Mouse (Mus musculus): ENCODE data around the gene Syn1. TPM values are rescaled to one million over a fixed set of nuclear protein-coding genes. Genes with fewer than 3 reads are reported as not detected.
A peak's percentile ranks its signal among the peaks of the same experiment; 100 is the strongest.

Gene Syn1
- polyA plus RNA-seq, 1 experiment from 2014 or later, result 0.39 TPM

- H3K27me3 ChIP-seq, result no peaks in the 10 kb centered on the region; the same call in 1 of the 2 replicates
- no peaks in the 10 kb centered on the region; the same call in 1 of the 2 replicates for H3K4me1 ChIP-seq
- H3K4me3 ChIP-seq, result no peak overlapping the region
- H3K9ac ChIP-seq, result no peak overlapping the region
- no peak overlapping the region for H3K4me2 ChIP-seq
- no peaks in the 10 kb centered on the region for H3K36me3 ChIP-seq
- H3K27ac ChIP-seq, result no peak overlapping the region
- no peak for ATAC-seq (ENCODE audit: borderline replicate concordance, extremely low read depth, low FRiP score, low TSS enrichment)
- no peaks in the 10 kb centered on the region for H3K9me3 ChIP-seq
Measured at GRCm38 (mm10) chrX:20915075-20915474, 5.7 kb downstream of the Syn1 start.

GRCm38 (mm10) chrX:20913726-20914125 is 7.1 kb downstream of the Syn1 start:
- Histone ChIP-seq H3K36me3 (no peaks in the 10 kb centered on the region), H3K4me3 (no peak overlapping the region), H3K27ac (no peak overlapping the region), H3K27me3 (no peaks in the 10 kb centered on the region), H3K4me1 (no peaks in the 10 kb centered on the region), H3K9me3 (no peaks in the 10 kb centered on the region), H3K9ac (no peak overlapping the region), H3K4me2 (no peak overlapping the region)
- WGBS, result 76% methylated on average over 6 of the region's 6 CpGs
- ATAC-seq (ENCODE audit: borderline replicate concordance, extremely low read depth, low FRiP score, low TSS enrichment), result no peak

GRCm38 (mm10) chrX:20910074-20910473 is 10.7 kb downstream of the Syn1 start:
- ATAC-seq (ENCODE audit: borderline replicate concordance, extremely low read depth, low FRiP score, low TSS enrichment), result no peak
- no peaks in the 10 kb centered on the region for H3K4me1 ChIP-seq
- H3K36me3 ChIP-seq, result no peaks in the 10 kb centered on the region
- H3K9me3 ChIP-seq, result no peaks in the 10 kb centered on the region
- no peak overlapping the region for H3K27ac ChIP-seq
- H3K4me2 ChIP-seq, result no peak overlapping the region
- no peaks in the 10 kb centered on the region for H3K27me3 ChIP-seq
- no peak overlapping the region for H3K9ac ChIP-seq
- H3K4me3 ChIP-seq, result no peak overlapping the region
- 35% methylated on average over 3 of the region's 3 CpGs for WGBS

- ATAC-seq (ENCODE audit: borderline replicate concordance, extremely low read depth, low FRiP score, low TSS enrichment), result no peak
- Histone ChIP-seq H3K4me2 (no peak overlapping the region), H3K27ac (no peak overlapping the region), H3K4me3 (no peak overlapping the region), H3K27me3 (no peaks in the 10 kb centered on the region), H3K9me3 (no peaks in the 10 kb centered on the region), H3K9ac (no peak overlapping the region), H3K36me3 (no peaks in the 10 kb centered on the region), H3K4me1 (no peaks in the 10 kb centered on the region)
- 67% methylated on average over 3 of the region's 3 CpGs for WGBS
Measured at GRCm38 (mm10) chrX:20875241-20875640, 45.6 kb downstream of the Syn1 start.

GRCm38 (mm10) chrX:20872928-20873500 is 47.8 kb downstream of the Syn1 start:
- H3K4me2 ChIP-seq, result no peak overlapping the region
- no peak overlapping the region for H3K4me3 ChIP-seq
- ATAC-seq (ENCODE audit: borderline replicate concordance, extremely low read depth, low FRiP score, low TSS enrichment), result no peak
- H3K27ac ChIP-seq, result no peak overlapping the region
- H3K9me3 ChIP-seq, result no peaks in the 10 kb centered on the region
- H3K9ac ChIP-seq, result no peak overlapping the region
- H3K27me3 ChIP-seq, result no peaks in the 10 kb centered on the region
- 36% methylated on average over 11 of the region's 11 CpGs for WGBS
- no peaks in the 10 kb centered on the region for H3K36me3 ChIP-seq
- H3K4me1 ChIP-seq, result no peaks in the 10 kb centered on the region

GRCm38 (mm10) chrX:20869962-20870513 is 50.8 kb downstream of the Syn1 start, which contains the start of gene Timp1:
TSS of gene Timp1 (plus strand) at chrX:20870166.
- no peaks in the 10 kb centered on the region for H3K27me3 ChIP-seq
- no peaks in the 10 kb centered on the region for H3K9me3 ChIP-seq
- no peaks in the 10 kb centered on the region for H3K36me3 ChIP-seq
- peak within 1 kb of the TSS; percentile 56 for H3K4me2 ChIP-seq
- H3K4me1 ChIP-seq, result no peaks in the 10 kb centered on the region
- ATAC-seq (ENCODE audit: borderline replicate concordance, extremely low read depth, low FRiP score, low TSS enrichment), result peak; percentile 94
- WGBS, result 16% methylated on average over 18 of the region's 18 CpGs
- H3K4me3 ChIP-seq, result peak within 1 kb of the TSS; percentile 41
- no peak within 1 kb of the TSS for H3K27ac ChIP-seq
- peak within 1 kb of the TSS; percentile 36 for H3K9ac ChIP-seq

GRCm38 (mm10) chrX:20869203-20869602 is 51.6 kb downstream of the Syn1 start:
- Histone ChIP-seq H3K9ac (no peak overlapping the region), H3K4me3 (no peak overlapping the region), H3K4me2 (no peak overlapping the region), H3K4me1 (no peaks in the 10 kb centered on the region), H3K27ac (no peak overlapping the region), H3K27me3 (no peaks in the 10 kb centered on the region), H3K9me3 (no peaks in the 10 kb centered on the region), H3K36me3 (no peaks in the 10 kb centered on the region)
- no peak; the same call in 1 of the 2 replicates for ATAC-seq (ENCODE audit: borderline replicate concordance, extremely low read depth, low FRiP score, low TSS enrichment)
- 93% methylated on average over 1 of the region's 1 CpGs for WGBS

GRCm38 (mm10) chrX:20868091-20868490 is 52.7 kb downstream of the Syn1 start:
- no peaks in the 10 kb centered on the region for H3K9me3 ChIP-seq
- H3K4me1 ChIP-seq, result peaks cover under 1% of the 10 kb centered on the region; the same call in 1 of the 2 replicates
- H3K36me3 ChIP-seq, result no peaks in the 10 kb centered on the region
- H3K4me3 ChIP-seq, result no peak overlapping the region
- H3K9ac ChIP-seq, result no peak overlapping the region
- H3K27ac ChIP-seq, result no peak overlapping the region
- no peaks in the 10 kb centered on the region for H3K27me3 ChIP-seq
- WGBS, result 31% methylated on average over 4 of the region's 4 CpGs
- no peak overlapping the region for H3K4me2 ChIP-seq
- ATAC-seq (ENCODE audit: borderline replicate concordance, extremely low read depth, low FRiP score, low TSS enrichment), result no peak

- H3K9ac ChIP-seq, result no peak overlapping the region
- no peaks in the 10 kb centered on the region for H3K9me3 ChIP-seq
- no peaks in the 10 kb centered on the region for H3K36me3 ChIP-seq
- ATAC-seq (ENCODE audit: borderline replicate concordance, extremely low read depth, low FRiP score, low TSS enrichment), result no peak
- no peak overlapping the region for H3K4me2 ChIP-seq
- no peak overlapping the region for H3K27ac ChIP-seq
- H3K4me3 ChIP-seq, result no peak overlapping the region
- peaks cover 9% of the 10 kb centered on the region; the same call in 1 of the 2 replicates for H3K4me1 ChIP-seq
- no peaks in the 10 kb centered on the region for H3K27me3 ChIP-seq
- 78% methylated on average over 9 of the region's 9 CpGs for WGBS
Measured at GRCm38 (mm10) chrX:20863161-20864101, 57.4 kb downstream of the Syn1 start.

- Histone ChIP-seq H3K27ac (no peak overlapping the region), H3K4me3 (no peak overlapping the region), H3K36me3 (0 out of 2 replicates have a peak, but pooled peaks cover 3% of the 10 kb centered on the region), H3K9me3 (no peaks in the 10 kb centered on the region), H3K9ac (no peak overlapping the region), H3K27me3 (no peaks in the 10 kb centered on the region), H3K4me2 (peak overlapping the region; percentile 29), H3K4me1 (peaks cover 9% of the 10 kb centered on the region; the same call in 1 of the 2 replicates)
- WGBS, result 27% methylated on average over 29 of the region's 29 CpGs
- ATAC-seq (ENCODE audit: borderline replicate concordance, extremely low read depth, low FRiP score, low TSS enrichment), result peak; percentile 58
Measured at GRCm38 (mm10) chrX:20862105-20863065, 58.4 kb downstream of the Syn1 start.

- no peak overlapping the region for H3K4me3 ChIP-seq
- ATAC-seq (ENCODE audit: borderline replicate concordance, extremely low read depth, low FRiP score, low TSS enrichment), result peak; percentile 23; the same call in 1 of the 2 replicates
- H3K27me3 ChIP-seq, result no peaks in the 10 kb centered on the region
- H3K36me3 ChIP-seq, result 0 out of 2 replicates have a peak, but pooled peaks cover 6% of the 10 kb centered on the region
- H3K4me1 ChIP-seq, result peaks cover 9% of the 10 kb centered on the region; the same call in 1 of the 2 replicates
- no peak overlapping the region for H3K4me2 ChIP-seq
- H3K9ac ChIP-seq, result no peak overlapping the region
- H3K9me3 ChIP-seq, result no peaks in the 10 kb centered on the region
- H3K27ac ChIP-seq, result no peak overlapping the region
- 48% methylated on average over 5 of the region's 5 CpGs for WGBS
Measured at GRCm38 (mm10) chrX:20861453-20862104, 59.2 kb downstream of the Syn1 start.
